Mouse (Mus musculus) heart, postnatal 36 days (tissue): ENCODE data around the gene Serpina3g. TPM values are rescaled to one million over a fixed set of nuclear protein-coding genes. Genes with fewer than 3 reads are reported as not detected.
"Not testable (repeated sequence)": the region's sequence is repeated elsewhere in the genome, so short reads cannot be mapped to it uniquely, and the experiment has no call there.

Experiments used
- DNase-seq, 2 experiments: peaks; one replicate each; pipeline ENCODE4 v3.0.0; 2021 to 2022
- intact Hi-C: fragments of 180-260 bp; cut with DNase I; formaldehyde crosslinking; loops from one replicate; pipeline ENCODE4 v1.15.1; 2025
- total RNA-seq, 2 experiments: library from RNA; stranded (reverse); gene quantifications; 2 replicates each; pipeline ENCODE4 v1.2.3; 2021

The Serpina3g gene
- total RNA-seq: 1 to 10 TPM; 1.4 to 2.0 TPM

- intact Hi-C loops: no loop called here
- no peak for DNase-seq
Measured at GRCm38 (mm10) chr12:104235915-104236314, at the start of gene Serpina3g. Serpina3g (plus strand) TSS chr12:104236245.

GRCm38 (mm10) chr12:104189246-104189645, 46.8 kb upstream of the Serpina3g start:
- DNase-seq: no peak
- intact Hi-C loops: no loop called here

DNA sequence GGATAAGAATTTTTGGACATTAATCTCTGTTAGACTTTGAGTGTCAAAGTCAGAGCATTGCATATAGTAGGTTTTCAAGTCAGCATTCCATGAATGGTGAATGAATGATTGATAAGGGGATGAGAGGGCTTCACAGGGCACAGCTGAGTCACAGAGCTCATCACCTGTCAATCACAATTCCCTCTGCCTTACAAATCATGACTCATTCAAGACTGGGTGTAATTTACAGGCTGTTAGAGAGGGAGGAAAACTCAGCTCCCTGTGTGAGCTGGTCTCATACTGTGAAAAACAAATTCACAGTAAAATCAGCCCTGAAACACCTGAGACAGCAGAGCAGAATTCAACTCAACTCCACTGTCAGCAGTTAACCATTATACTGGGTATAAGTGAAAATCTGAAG, 45.2 kb upstream of the Serpina3g start:
- no peak for DNase-seq
- intact Hi-C loops: no loop called here

- no peak for DNase-seq
- intact Hi-C loops: no loop called here
Measured at GRCm38 (mm10) chr12:104209149-104209548, 26.9 kb upstream of the Serpina3g start.

DNA sequence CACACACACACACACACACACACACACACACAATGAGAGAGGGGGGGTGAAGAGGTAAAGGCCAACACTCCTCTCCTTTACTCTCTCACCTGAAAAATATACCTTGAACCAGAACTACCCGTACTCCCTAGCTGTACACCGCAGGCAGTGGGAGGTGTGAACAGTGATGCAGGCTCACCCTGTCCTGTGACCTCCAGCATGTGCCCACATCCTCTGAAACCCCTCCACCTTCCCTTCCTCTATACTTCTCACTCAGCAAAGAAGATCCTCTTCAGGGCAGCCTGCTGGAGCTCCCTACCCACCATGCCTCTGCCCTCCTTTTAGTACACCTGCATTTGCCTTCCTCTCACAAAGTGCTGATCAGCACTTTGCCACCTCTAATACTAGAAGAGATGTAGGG, 26.2 kb upstream of the Serpina3g start:
- no peak for DNase-seq
- intact Hi-C loops: no loop called here

DNA sequence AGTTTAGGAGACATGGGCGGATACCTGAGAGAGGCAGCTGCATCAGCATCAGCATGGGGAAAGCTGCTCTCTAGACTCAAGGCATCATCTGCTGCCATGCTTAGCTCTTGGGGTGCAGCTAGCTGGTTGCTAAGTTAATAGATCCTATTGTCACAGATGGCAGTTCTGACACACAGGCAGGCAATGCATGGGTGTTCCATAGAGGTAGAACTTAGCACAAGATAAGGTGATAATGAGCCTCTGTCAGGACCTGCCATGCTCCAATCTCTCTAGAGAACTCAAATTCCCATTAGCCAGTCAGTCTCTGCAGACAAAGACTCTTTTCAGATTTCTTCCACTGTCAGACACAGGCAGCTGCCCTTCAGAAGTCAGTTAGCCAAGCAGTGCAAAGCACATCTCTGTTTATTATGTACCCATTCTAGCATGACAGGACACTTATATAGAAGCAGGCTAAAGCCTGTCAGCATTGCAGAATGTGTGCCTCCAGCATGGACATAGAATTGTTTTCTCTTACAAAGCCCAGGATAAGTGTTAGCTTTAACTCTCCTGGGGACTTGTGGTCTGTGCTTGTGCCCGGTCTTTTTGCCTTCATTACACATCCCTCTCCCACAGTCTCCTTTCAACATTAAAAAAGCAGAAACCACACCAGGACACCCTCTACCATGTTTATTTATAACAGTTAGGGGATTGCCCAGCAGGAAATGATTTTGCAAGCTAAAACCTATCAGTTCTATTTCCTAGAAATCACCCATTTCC, 22.2 kb upstream of the Serpina3g start:
- DNase-seq: no peak
- intact Hi-C loops: no loop called here

GRCm38 (mm10) chr12:104214445-104214753, 21.6 kb upstream of the Serpina3g start, which contains the start of gene Serpina3f:
Serpina3f (plus strand) TSS chr12:104214544.
- no peak for DNase-seq
- intact Hi-C loops: no loop called here

DNA sequence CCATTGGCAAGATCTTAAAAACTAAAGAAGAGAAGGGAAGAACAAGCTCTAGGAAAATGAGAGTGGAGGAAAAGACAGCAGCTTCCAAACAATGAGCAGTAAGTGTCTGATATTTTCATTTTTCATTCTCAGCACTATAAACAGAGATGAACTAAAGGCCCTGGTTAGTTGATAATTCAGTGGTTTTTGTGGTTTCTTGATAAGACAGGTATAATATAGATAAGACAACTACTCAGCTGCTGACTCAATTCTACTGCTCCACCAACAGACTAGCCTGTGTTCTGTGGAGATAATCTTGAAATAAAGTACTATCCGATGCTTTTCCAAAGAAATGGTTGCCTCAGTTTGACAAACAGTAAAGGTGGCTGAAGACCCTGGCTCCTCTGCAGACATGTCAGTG, 20.8 kb upstream of the Serpina3g start:
- intact Hi-C loops: no loop called here
- no peak for DNase-seq

GRCm38 (mm10) chr12:104221616-104222015, 14.4 kb upstream of the Serpina3g start:
- DNase-seq: no peak
- intact Hi-C loops: loop anchor here (1.0 to 2.0 kb wide), 3 partner anchors 20 to 48 kb away; no protein-coding TSS in a partner anchor

- no peak for DNase-seq
- intact Hi-C loops: loop anchor here (2.0 kb wide), 1 partner anchor 33 kb away; no protein-coding TSS in a partner anchor
Measured at GRCm38 (mm10) chr12:104223690-104224089, 12.4 kb upstream of the Serpina3g start.

- DNase-seq: no peak
- intact Hi-C loops: no loop called here
Measured at GRCm38 (mm10) chr12:104224598-104225300, 11.3 kb upstream of the Serpina3g start.

- no peak for DNase-seq
- intact Hi-C loops: no loop called here
Measured at GRCm38 (mm10) chr12:104230762-104231161, 5.3 kb upstream of the Serpina3g start.

GRCm38 (mm10) chr12:104238048-104238447, 2.0 kb downstream of the Serpina3g start:
- DNase-seq, intact Hi-C loops: not testable (repeated sequence)

DNA sequence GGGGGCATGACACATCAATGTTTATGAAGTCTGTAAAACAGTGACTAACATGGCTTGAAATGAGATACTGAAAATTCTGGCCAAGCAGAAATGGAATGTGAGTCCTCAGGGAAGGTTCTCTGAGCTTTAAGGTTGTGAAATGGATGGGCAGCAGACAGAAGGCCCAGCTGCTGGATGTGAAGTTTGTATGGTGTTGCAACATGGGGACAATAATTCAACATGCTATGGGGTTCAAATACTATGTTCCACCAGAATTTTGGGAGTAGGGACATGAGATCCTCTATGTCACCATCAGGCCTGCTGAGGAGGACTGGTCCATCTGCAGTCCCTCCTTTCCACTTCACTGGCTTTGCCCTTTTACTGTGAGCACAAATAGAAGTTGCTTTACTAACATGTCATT, 7.3 kb downstream of the Serpina3g start:
- DNase-seq: peak in 1 of 2 experiments; percentile 13
- intact Hi-C loops: no loop called here

DNA sequence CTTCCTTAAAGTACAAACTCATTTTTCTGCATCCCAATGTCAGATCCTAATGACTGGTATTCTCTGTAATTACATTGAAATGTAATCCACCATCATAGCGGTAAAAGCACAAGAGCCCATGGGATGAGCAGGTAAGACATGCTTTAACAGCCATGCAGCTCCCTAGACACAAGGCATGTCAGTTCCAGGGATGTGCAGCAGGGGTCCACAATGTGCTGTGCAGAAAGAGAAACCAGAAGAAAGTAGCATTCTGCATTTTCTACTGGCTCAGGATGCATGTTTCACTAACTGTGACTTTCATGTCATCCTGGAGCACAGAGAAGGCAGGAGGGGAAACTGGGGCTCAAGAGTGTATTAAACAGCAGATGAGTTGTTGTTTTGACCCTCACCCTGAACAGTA, 9.0 kb downstream of the Serpina3g start:
- intact Hi-C loops: no loop called here
- no peak for DNase-seq

DNA sequence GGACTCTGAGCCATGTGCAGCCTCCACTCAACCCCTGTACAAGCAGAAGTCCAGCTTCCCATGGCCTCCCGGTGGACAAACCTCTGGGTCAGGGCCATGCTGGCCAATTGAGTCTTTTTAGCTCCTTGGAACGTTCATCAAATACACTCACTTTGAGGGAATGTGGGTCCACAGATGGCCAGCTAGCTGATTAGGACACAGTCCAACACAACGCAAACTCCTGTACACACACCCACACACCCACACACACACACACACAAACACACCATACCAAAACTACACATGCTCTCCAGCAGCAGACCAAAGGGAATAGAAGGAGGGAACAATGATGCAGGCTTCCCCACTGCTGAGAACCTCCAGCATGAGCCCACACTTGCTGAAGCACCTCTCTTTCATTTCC, 9.6 kb downstream of the Serpina3g start:
- peak; percentile 14 to 28 for DNase-seq
- intact Hi-C loops: no loop called here

- intact Hi-C loops: no loop called here
- DNase-seq: peak in 1 of 2 experiments; percentile 6
Measured at GRCm38 (mm10) chr12:104247553-104248002, 11.5 kb downstream of the Serpina3g start.

DNA sequence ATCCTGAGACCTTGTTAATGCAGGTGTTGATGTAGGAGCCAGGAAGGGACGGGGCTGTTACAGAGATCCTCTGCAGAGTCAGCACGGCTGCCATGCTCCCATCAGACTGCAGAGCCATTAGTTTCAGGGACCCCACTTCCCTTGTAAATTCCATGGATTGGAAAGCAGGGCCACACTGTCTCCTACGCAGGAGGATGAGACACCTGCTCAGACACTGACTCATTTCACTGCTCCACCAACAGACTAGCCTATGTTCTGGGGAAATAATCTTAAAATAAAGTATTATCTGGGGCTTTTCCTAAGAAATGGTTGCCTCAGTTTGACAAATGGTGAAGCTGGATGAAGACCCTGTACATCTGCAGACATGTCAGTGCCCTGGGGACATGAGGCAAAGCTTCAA, 12.2 kb downstream of the Serpina3g start:
- intact Hi-C loops: no loop called here
- DNase-seq: no peak

- intact Hi-C loops: no loop called here
- DNase-seq: no peak
Measured at GRCm38 (mm10) chr12:104261041-104261440, 25.0 kb downstream of the Serpina3g start.

DNA sequence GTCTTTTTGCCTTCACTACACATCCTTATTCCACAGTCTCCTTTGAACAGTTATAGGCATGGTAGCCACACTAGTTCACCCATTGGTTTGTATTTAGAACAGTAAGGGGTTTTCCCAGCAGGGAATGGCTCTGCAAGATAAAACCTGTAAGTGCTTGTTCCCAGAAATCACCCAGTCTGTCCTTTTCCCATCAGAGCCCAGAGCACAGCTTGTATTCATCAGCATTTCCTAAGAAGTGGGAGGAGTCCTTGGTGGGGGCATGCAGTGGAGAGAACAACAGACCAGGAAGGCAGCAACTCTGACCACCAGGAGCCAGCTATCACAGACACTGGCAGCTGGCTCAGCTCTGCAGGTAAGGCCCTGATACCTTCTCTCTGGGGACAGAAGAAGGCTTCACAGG, 26.8 kb downstream of the Serpina3g start, which contains the start of gene Serpina3i:
Gene Serpina3i (plus strand): TSS at position 260 of the 400 bp plus-strand sequence.
- intact Hi-C loops: no loop called here
- DNase-seq: no peak

- no peak for DNase-seq
- intact Hi-C loops: no loop called here
Measured at GRCm38 (mm10) chr12:104266374-104266773, 30.3 kb downstream of the Serpina3g start.
